Mouse (Mus musculus) kidney, postnatal 0 days (tissue): ENCODE measurements around the gene Thap11. TPM values are rescaled to one million over a fixed set of nuclear protein-coding genes. Genes with fewer than 3 reads are reported as not detected.

Experiments used
- ATAC-seq: fragments of 200-750 bp; cut with Nextera tagmentation; replicated peaks from 2 replicates; pipeline ENCODE4 v1.8.0; 2017; ENCODE audit warnings: low read depth, moderate number of reproducible peaks, moderate TSS enrichment, moderate library complexity; ENCODE audit not compliant: low FRiP score
- DNase-seq: peaks from one replicate; pipeline ENCODE4 v3.0.0-alpha.2; 2016; ENCODE audit warnings: low spot score
- H3K27ac ChIP-seq: fragments of 300-500 bp; sonication (generic); 2 replicates; pipeline ENCODE4 v1.5.1; 2014; ENCODE audit warnings: mild to moderate bottlenecking
- H3K27me3 ChIP-seq: fragments of 300-500 bp; sonication (generic); 2 replicates; pipeline ENCODE4 v1.6.1; 2014; ENCODE audit warnings: low read length, mixed read lengths; ENCODE audit not compliant: insufficient read depth
- H3K36me3 ChIP-seq: fragments of 300-500 bp; sonication (generic); 2 replicates; pipeline ENCODE4 v1.6.1; 2014; ENCODE audit warnings: low read length, mixed read lengths; ENCODE audit not compliant: insufficient read depth
- H3K4me1 ChIP-seq: fragments of 300-500 bp; sonication (generic); replicated peaks from 2 replicates; pipeline ENCODE4 v1.6.1; 2014; ENCODE audit warnings: antibody characterized with exemption, low read length, mixed read lengths; ENCODE audit not compliant: insufficient read depth
- H3K4me2 ChIP-seq: fragments of 300-500 bp; sonication (generic); 2 replicates; pipeline ENCODE4 v1.6.1; 2014; ENCODE audit warnings: mild to moderate bottlenecking, low read length, moderate library complexity, mixed read lengths
- H3K4me3 ChIP-seq: fragments of 300-500 bp; sonication (generic); replicated peaks from 2 replicates; pipeline ENCODE4 v1.5.1; 2014; ENCODE audit warnings: low read depth, low read length
- H3K9ac ChIP-seq: fragments of 300-500 bp; sonication (generic); 2 replicates; pipeline ENCODE4 v1.6.1; 2014; ENCODE audit warnings: low read depth, low read length
- H3K9me3 ChIP-seq: fragments of 300-500 bp; sonication (generic); replicated peaks from 2 replicates; pipeline ENCODE4 v1.6.1; 2016; ENCODE audit warnings: low read length, inconsistent platforms, mixed read lengths
- CTCF ChIP-seq: IDR thresholded peaks from 2 replicates; pipeline ENCODE4 v1.5.1; 2016; ENCODE audit warnings: antibody characterized with exemption, low read depth, mild to moderate bottlenecking, moderate library complexity
- WGBS: fragments of 180-500 bp; shearing (Covaris S2); extraction: QIAGEN DNeasy Blood & Tissue Kit; methylation state at CpG from one replicate; pipeline ENCODE4 v1.1.7; 2014; 5-methylcytosine and 5-hydroxymethylcytosine counted together
- polyA plus RNA-seq: library from polyadenylated mRNA; unstranded; fragments of >200 nt; fragmentation: Nextera tagmentation; extraction: Ambion mirVana; gene quantifications from 2 replicates; pipeline ENCODE4 v1.2.1, GENCODE M21; 2015

Gene Thap11
- polyA plus RNA-seq, 1 experiment from 2014 or later: 60.8 TPM

DNA sequence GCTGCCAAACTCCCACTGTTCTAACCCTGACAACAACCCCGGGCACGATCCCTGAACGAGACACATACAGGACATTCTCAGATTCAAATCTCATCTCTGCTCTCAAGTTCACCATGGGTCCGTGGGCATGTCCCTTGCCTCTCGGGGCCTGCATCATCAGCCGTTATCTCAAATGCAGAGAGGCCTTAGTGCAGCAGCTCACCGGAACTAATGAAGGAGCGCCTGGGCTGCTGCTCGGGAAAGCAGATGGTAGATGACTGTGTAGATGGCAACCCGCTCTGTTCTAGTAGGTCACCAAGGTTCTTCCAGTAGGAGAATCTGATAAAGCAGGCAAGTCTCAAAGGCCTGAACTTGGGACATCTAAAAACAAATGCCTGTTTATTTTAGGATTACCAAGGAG, 43.9 kb upstream of the Thap11 start:
- DNase-seq: no peak
- H3K9me3 ChIP-seq: no peaks in the 10 kb centered on the region
- no peak overlapping the region for H3K4me2 ChIP-seq
- no peak overlapping the region for H3K4me3 ChIP-seq
- no peak overlapping the region for H3K9ac ChIP-seq
- no peak for TF ChIP-seq CTCF
- H3K4me1 ChIP-seq: 0 out of 2 replicates have a peak, but pooled peaks cover 6% of the 10 kb centered on the region
- H3K36me3 ChIP-seq: no peaks in the 10 kb centered on the region
- no peak overlapping the region for H3K27ac ChIP-seq
- 78% methylated on average over 10 of the region's 10 CpGs for WGBS
- no peaks in the 10 kb centered on the region for H3K27me3 ChIP-seq
- no peak for ATAC-seq

DNA sequence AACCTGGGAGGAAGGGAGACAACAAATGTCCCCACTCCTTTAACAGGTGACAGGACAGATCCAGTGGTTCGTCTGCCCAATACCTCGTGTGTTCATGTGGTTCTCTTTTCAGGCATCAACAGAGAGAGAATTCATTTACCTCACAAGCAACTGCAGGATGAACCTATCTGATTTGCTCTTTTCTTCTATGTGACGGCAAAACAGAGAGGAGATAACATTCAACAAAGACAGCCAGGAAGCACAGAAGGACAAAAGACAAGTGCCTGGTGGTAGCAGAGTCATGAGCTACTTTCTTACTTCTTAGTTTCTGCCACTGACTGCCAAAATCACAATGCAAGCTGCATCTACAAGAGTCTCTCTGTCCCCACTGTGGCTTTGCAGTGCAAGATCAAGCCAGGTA, 43.4 kb upstream of the Thap11 start:
- Histone ChIP-seq H3K9ac (no peak overlapping the region), H3K4me3 (no peak overlapping the region), H3K27me3 (no peaks in the 10 kb centered on the region), H3K27ac (no peak overlapping the region), H3K4me1 (0 out of 2 replicates have a peak, but pooled peaks cover 6% of the 10 kb centered on the region), H3K36me3 (no peaks in the 10 kb centered on the region), H3K9me3 (no peaks in the 10 kb centered on the region), H3K4me2 (no peak overlapping the region)
- WGBS: 76% methylated on average over 3 of the region's 3 CpGs
- ATAC-seq (no peak), DNase-seq (no peak)
- no peak for TF ChIP-seq CTCF

DNA sequence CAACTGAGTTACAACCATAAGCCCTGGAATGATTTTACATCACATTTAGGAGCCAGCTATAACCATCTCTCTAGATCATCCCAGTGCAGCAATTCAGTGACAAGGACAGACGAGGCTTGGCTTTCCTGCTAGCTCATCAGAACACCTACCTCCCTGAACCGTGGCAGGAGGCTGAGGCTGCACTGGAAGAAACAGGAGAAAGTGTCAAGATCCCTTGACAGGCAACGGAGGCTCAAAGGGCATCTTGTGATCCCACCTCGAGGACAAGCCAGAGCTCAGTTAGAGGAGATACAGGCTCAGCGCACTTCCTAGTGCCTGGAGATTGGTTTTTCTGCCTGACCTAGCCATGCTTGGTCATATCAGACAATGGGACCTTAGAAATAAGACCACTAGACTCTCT, 42.4 kb upstream of the Thap11 start:
- no peak for TF ChIP-seq CTCF
- WGBS: 79% methylated on average over 5 of the region's 5 CpGs
- ATAC-seq (no peak), DNase-seq (no peak)
- H3K4me2 ChIP-seq: no peak overlapping the region
- H3K9ac ChIP-seq: no peak overlapping the region
- no peaks in the 10 kb centered on the region for H3K27me3 ChIP-seq
- no peak overlapping the region for H3K4me3 ChIP-seq
- no peaks in the 10 kb centered on the region for H3K36me3 ChIP-seq
- no peaks in the 10 kb centered on the region for H3K9me3 ChIP-seq
- no peak overlapping the region for H3K27ac ChIP-seq
- 0 out of 2 replicates have a peak, but pooled peaks cover 6% of the 10 kb centered on the region for H3K4me1 ChIP-seq

DNA sequence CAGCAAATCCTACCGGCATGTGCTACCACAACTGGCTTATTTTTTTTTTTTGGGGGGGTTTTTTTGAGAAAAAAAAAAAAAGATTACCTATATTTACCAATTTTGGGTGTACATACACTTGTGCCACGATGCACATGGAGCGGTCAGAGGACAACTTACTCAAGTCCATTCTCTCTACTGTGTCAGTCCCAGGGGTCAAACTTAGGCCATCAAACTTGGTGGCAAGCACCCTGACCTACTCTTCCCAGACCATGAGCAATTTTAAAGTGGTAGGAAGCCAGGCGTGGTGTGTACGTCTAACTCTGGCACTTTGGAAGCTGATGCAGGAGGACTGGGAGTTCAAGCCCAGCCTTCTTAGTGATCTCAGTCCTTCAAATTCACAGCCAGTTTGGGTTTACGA, 41.7 kb upstream of the Thap11 start:
- 92% methylated on average over 6 of the region's 6 CpGs for WGBS

DNA sequence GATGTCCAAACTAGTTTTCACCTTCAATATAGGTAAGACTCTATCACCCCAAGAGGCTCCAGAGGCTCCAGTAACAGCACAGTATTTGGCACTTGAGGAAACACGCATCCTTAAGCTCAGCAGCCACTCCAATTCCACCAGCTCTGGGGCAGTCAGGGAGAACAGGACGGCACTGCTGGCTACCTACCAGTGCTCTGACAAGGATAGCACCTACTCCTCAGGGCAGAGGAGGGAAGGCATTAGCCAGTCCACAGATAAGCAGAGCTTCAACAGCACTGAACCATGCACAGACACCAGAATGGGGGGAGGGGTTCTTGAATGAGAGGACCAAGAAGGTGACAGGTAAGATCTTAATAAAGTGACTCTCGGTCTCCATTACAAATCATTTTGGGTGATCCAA, 35.3 kb upstream of the Thap11 start:
- no peak overlapping the region for H3K4me2 ChIP-seq
- DNase-seq (no peak), ATAC-seq (no peak)
- H3K9ac ChIP-seq: no peak overlapping the region
- no peaks in the 10 kb centered on the region for H3K4me1 ChIP-seq
- WGBS: 85% methylated on average over 3 of the region's 3 CpGs
- H3K27me3 ChIP-seq: no peaks in the 10 kb centered on the region
- H3K27ac ChIP-seq: no peak overlapping the region
- peaks cover 12% of the 10 kb centered on the region for H3K36me3 ChIP-seq
- H3K4me3 ChIP-seq: no peak overlapping the region
- TF ChIP-seq CTCF: no peak
- H3K9me3 ChIP-seq: no peaks in the 10 kb centered on the region

More for the DNA sequence above, 41.7 kb upstream of the Thap11 start:
- Histone ChIP-seq H3K27me3 (no peaks in the 10 kb centered on the region), H3K9me3 (no peaks in the 10 kb centered on the region), H3K4me3 (no peak overlapping the region), H3K4me2 (no peak overlapping the region), H3K36me3 (no peaks in the 10 kb centered on the region), H3K27ac (no peak overlapping the region), H3K9ac (no peak overlapping the region), H3K4me1 (no peaks in the 10 kb centered on the region)
- DNase-seq (no peak), ATAC-seq (no peak)
- no peak for TF ChIP-seq CTCF

DNA sequence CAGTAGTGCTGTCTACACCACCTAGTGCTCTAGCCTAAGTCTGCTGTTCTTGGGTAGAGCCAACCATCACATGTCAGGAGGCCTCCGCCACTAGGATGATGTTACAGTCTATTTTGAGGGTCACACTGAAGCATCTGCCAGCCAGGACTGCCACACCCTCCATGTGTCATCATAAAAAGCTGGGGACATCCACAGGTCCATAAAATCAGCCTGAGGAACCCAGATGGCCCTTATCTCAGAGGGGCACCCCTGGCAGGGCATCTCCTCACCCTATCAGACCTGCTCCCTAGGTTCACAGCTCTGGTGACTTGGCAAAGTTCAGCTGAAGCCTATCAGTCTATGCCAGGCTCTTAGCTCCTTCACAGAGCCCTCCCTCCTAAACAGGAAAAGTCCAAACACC, 34.0 kb upstream of the Thap11 start:
- DNase-seq: no peak
- H3K9me3 ChIP-seq: no peaks in the 10 kb centered on the region
- H3K36me3 ChIP-seq: peaks cover 18% of the 10 kb centered on the region
- H3K27me3 ChIP-seq: no peaks in the 10 kb centered on the region
- no peak overlapping the region for H3K9ac ChIP-seq
- 95% methylated on average over 1 of the region's 1 CpGs for WGBS
- H3K4me2 ChIP-seq: no peak overlapping the region
- no peak overlapping the region for H3K27ac ChIP-seq
- no peak for ATAC-seq
- H3K4me3 ChIP-seq: no peak overlapping the region
- H3K4me1 ChIP-seq: peaks cover 2% of the 10 kb centered on the region; the same call in 1 of the 2 replicates
- no peak for TF ChIP-seq CTCF

DNA sequence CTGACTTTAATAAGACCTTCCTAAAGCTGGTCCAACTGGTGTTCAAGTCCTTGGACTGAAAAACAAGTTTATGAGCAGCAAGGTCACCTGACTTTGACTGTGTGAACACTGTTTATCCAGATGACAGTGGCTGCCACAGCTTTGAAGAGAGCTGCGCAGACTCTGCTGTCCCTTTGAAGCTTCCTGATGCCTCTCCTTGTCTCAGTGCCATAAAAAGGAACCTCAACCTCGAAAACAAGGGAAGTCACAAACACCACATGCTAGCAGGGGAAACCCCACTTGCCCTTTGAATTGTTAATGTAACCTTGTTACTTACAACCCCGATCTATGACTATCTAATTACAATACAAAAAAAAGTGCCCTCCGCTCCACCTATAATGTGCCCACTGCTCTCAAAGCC, 29.4 kb upstream of the Thap11 start:
- no peak for TF ChIP-seq CTCF
- ATAC-seq: no peak
- 53% methylated on average over 4 of the region's 4 CpGs for WGBS
- Histone ChIP-seq H3K4me2 (peak overlapping the region; percentile 80), H3K4me1 (peaks cover 6% of the 10 kb centered on the region; the same call in 1 of the 2 replicates), H3K27me3 (no peaks in the 10 kb centered on the region), H3K36me3 (peaks cover 14% of the 10 kb centered on the region), H3K27ac (no peak overlapping the region), H3K9ac (0 out of 2 replicates have a peak overlapping the region, but pooled peaks have one; percentile 87), H3K4me3 (peak overlapping the region; percentile 89; the same call in 1 of the 2 replicates), H3K9me3 (no peaks in the 10 kb centered on the region)
- DNase-seq: no peak
